Mouse (Mus musculus) heart, embryonic 11.5 days (tissue): ENCODE data around the gene Prf1. TPM values are rescaled to one million over a fixed set of nuclear protein-coding genes. Genes with fewer than 3 reads are reported as not detected.

Source experiments
- ATAC-seq: fragments of 200-750 bp; cut with Nextera tagmentation; replicated peaks from 2 replicates; pipeline ENCODE4 v1.8.0; 2017; ENCODE audit warnings: moderate library complexity; ENCODE audit not compliant: insufficient number of reproducible peaks, low FRiP score, low TSS enrichment
- H3K27ac ChIP-seq: fragments of 300-500 bp; sonication (generic); 2 replicates; pipeline ENCODE4 v1.5.1; 2014; ENCODE audit warnings: mild to moderate bottlenecking, low read depth, low read length
- H3K27me3 ChIP-seq: fragments of 300-500 bp; sonication (generic); 2 replicates; pipeline ENCODE4 v1.6.1; 2014; ENCODE audit warnings: mild to moderate bottlenecking, low read length, mixed read lengths; ENCODE audit not compliant: control insufficient read depth, insufficient read depth
- H3K36me3 ChIP-seq: fragments of 300-500 bp; sonication (generic); 2 replicates; pipeline ENCODE4 v1.6.1; 2014; ENCODE audit warnings: mild to moderate bottlenecking, low read length, moderate library complexity, mixed read lengths; ENCODE audit not compliant: control insufficient read depth, insufficient read depth
- H3K4me1 ChIP-seq: fragments of 300-500 bp; sonication (generic); 2 replicates; pipeline ENCODE4 v1.6.1; 2014; ENCODE audit warnings: low read length; ENCODE audit not compliant: control insufficient read depth, insufficient read depth
- H3K4me2 ChIP-seq: fragments of 300-500 bp; sonication (generic); 2 replicates; pipeline ENCODE4 v1.6.1; 2014; ENCODE audit warnings: mild to moderate bottlenecking, moderate library complexity
- H3K4me3 ChIP-seq: fragments of 300-500 bp; sonication (generic); 2 replicates; pipeline ENCODE4 v1.5.1; 2014; ENCODE audit warnings: low read depth, low read length
- H3K9ac ChIP-seq: fragments of 300-500 bp; sonication (generic); 2 replicates; pipeline ENCODE4 v1.6.1; 2014; ENCODE audit warnings: mild to moderate bottlenecking, low read depth, low read length, moderate library complexity
- H3K9me3 ChIP-seq: fragments of 300-500 bp; sonication (generic); replicated peaks from 2 replicates; pipeline ENCODE4 v1.6.1; 2016; ENCODE audit warnings: low read length; ENCODE audit not compliant: control insufficient read depth
- whole genome bisulfite sequencing: fragments of 180-500 bp; shearing (Covaris S2); extraction: QIAGEN DNeasy Blood & Tissue Kit; methylation state at CpG from one replicate; pipeline ENCODE4 v1.1.7; 2014; ENCODE audit not compliant: insufficient replicate concordance; 5-methylcytosine and 5-hydroxymethylcytosine counted together
- polyA plus RNA-seq: library from polyadenylated mRNA; unstranded; fragments of >200 nt; fragmentation: Nextera tagmentation; extraction: Ambion mirVana; gene quantifications from 2 replicates; pipeline ENCODE4 v1.2.1, GENCODE M21; 2014

The Prf1 gene
- polyA plus RNA-seq, 1 experiment from 2014 or later = 0.10 TPM

GRCm38 (mm10) chr10:61277051-61277450 is 20.6 kb upstream of the Prf1 start:
- H3K9me3 ChIP-seq = no peaks in the 10 kb centered on the region
- no peaks in the 10 kb centered on the region for H3K36me3 ChIP-seq
- no peak overlapping the region for H3K4me3 ChIP-seq
- H3K4me2 ChIP-seq = no peak overlapping the region
- peaks cover 11% of the 10 kb centered on the region for H3K27me3 ChIP-seq
- ATAC-seq = no peak
- WGBS = 90% methylated on average over 6 of the region's 6 CpGs
- H3K9ac ChIP-seq = no peak overlapping the region
- H3K4me1 ChIP-seq = peaks cover 14% of the 10 kb centered on the region
- no peak overlapping the region for H3K27ac ChIP-seq

GRCm38 (mm10) chr10:61277918-61278674 is 19.5 kb upstream of the Prf1 start:
- no peak for ATAC-seq

GRCm38 (mm10) chr10:61281115-61281514 is 16.5 kb upstream of the Prf1 start:
- ATAC-seq = no peak
- H3K27ac ChIP-seq = no peak overlapping the region
- H3K4me2 ChIP-seq = no peak overlapping the region
- no peaks in the 10 kb centered on the region for H3K9me3 ChIP-seq
- H3K9ac ChIP-seq = no peak overlapping the region
- H3K36me3 ChIP-seq = no peaks in the 10 kb centered on the region
- H3K4me1 ChIP-seq = no peaks in the 10 kb centered on the region; the same call in 1 of the 2 replicates
- H3K4me3 ChIP-seq = no peak overlapping the region
- WGBS = 68% methylated on average over 5 of the region's 5 CpGs
- no peaks in the 10 kb centered on the region for H3K27me3 ChIP-seq

More at GRCm38 (mm10) chr10:61277918-61278674, 19.5 kb upstream of the Prf1 start:
- H3K9ac ChIP-seq = no peak overlapping the region
- no peak overlapping the region for H3K4me2 ChIP-seq
- no peaks in the 10 kb centered on the region for H3K36me3 ChIP-seq
- H3K27ac ChIP-seq = no peak overlapping the region
- peaks cover 7% of the 10 kb centered on the region for H3K4me1 ChIP-seq
- 71% methylated on average over 14 of the region's 14 CpGs for WGBS
- peaks cover 5% of the 10 kb centered on the region for H3K27me3 ChIP-seq
- H3K9me3 ChIP-seq = no peaks in the 10 kb centered on the region
- no peak overlapping the region for H3K4me3 ChIP-seq

GRCm38 (mm10) chr10:61284309-61284708 is 13.3 kb upstream of the Prf1 start:
- Histone ChIP-seq H3K4me3 (no peak overlapping the region), H3K27ac (no peak overlapping the region), H3K36me3 (no peaks in the 10 kb centered on the region), H3K4me2 (no peak overlapping the region), H3K4me1 (peaks cover 1% of the 10 kb centered on the region; the same call in 1 of the 2 replicates), H3K9me3 (no peaks in the 10 kb centered on the region), H3K9ac (no peak overlapping the region), H3K27me3 (no peaks in the 10 kb centered on the region)
- 81% methylated on average over 4 of the region's 4 CpGs for WGBS
- ATAC-seq = no peak

GRCm38 (mm10) chr10:61285271-61285670 is 12.4 kb upstream of the Prf1 start:
- H3K27ac ChIP-seq = no peak overlapping the region
- H3K4me1 ChIP-seq = peaks cover 4% of the 10 kb centered on the region; the same call in 1 of the 2 replicates
- no peaks in the 10 kb centered on the region for H3K36me3 ChIP-seq
- 84% methylated on average over 11 of the region's 11 CpGs for WGBS
- ATAC-seq = no peak
- H3K9ac ChIP-seq = no peak overlapping the region
- no peaks in the 10 kb centered on the region for H3K27me3 ChIP-seq
- no peak overlapping the region for H3K4me3 ChIP-seq
- H3K4me2 ChIP-seq = no peak overlapping the region
- no peaks in the 10 kb centered on the region for H3K9me3 ChIP-seq

- Histone ChIP-seq H3K4me2 (no peak overlapping the region), H3K9me3 (no peaks in the 10 kb centered on the region), H3K27me3 (no peaks in the 10 kb centered on the region), H3K4me3 (no peak overlapping the region), H3K36me3 (no peaks in the 10 kb centered on the region), H3K27ac (peak overlapping the region; percentile 59; the same call in 1 of the 2 replicates), H3K9ac (no peak overlapping the region), H3K4me1 (peaks cover 4% of the 10 kb centered on the region; the same call in 1 of the 2 replicates)
- no peak for ATAC-seq
- WGBS = 67% methylated on average over 7 of the region's 7 CpGs
These were observed 11.4 kb upstream of the Prf1 start for GRCm38 (mm10) chr10:61286246-61286645.

GRCm38 (mm10) chr10:61290016-61290415 is 7.6 kb upstream of the Prf1 start:
- peaks cover 4% of the 10 kb centered on the region; the same call in 1 of the 2 replicates for H3K4me1 ChIP-seq
- H3K4me3 ChIP-seq = no peak overlapping the region
- H3K9me3 ChIP-seq = no peaks in the 10 kb centered on the region
- H3K27ac ChIP-seq = peak overlapping the region; percentile 77
- 62% methylated on average over 2 of the region's 2 CpGs for WGBS
- no peaks in the 10 kb centered on the region for H3K27me3 ChIP-seq
- no peak for ATAC-seq
- no peak overlapping the region for H3K9ac ChIP-seq
- H3K4me2 ChIP-seq = no peak overlapping the region
- H3K36me3 ChIP-seq = no peaks in the 10 kb centered on the region

GRCm38 (mm10) chr10:61290479-61290878 is 7.2 kb upstream of the Prf1 start:
- peaks cover 4% of the 10 kb centered on the region; the same call in 1 of the 2 replicates for H3K4me1 ChIP-seq
- no peaks in the 10 kb centered on the region for H3K36me3 ChIP-seq
- peak overlapping the region; percentile 77 for H3K27ac ChIP-seq
- no peaks in the 10 kb centered on the region for H3K27me3 ChIP-seq
- no peak overlapping the region for H3K4me2 ChIP-seq
- no peak overlapping the region for H3K9ac ChIP-seq
- no peaks in the 10 kb centered on the region for H3K9me3 ChIP-seq
- 62% methylated on average over 2 of the region's 2 CpGs for WGBS
- ATAC-seq = no peak
- no peak overlapping the region for H3K4me3 ChIP-seq

GRCm38 (mm10) chr10:61294242-61294641 is 3.4 kb upstream of the Prf1 start:
- H3K4me3 ChIP-seq = no peak overlapping the region
- 61% methylated on average over 8 of the region's 8 CpGs for whole genome bisulfite sequencing
- H3K4me2 ChIP-seq = no peak overlapping the region
- H3K9ac ChIP-seq = no peak overlapping the region
- no peak overlapping the region for H3K27ac ChIP-seq
- no peaks in the 10 kb centered on the region for H3K36me3 ChIP-seq
- H3K4me1 ChIP-seq = peaks cover 3% of the 10 kb centered on the region; the same call in 1 of the 2 replicates
- H3K27me3 ChIP-seq = no peaks in the 10 kb centered on the region
- H3K9me3 ChIP-seq = no peaks in the 10 kb centered on the region
- no peak for ATAC-seq
